ENCODE assay signal across 26 mouse cellular contexts in the genomic region with DNA sequence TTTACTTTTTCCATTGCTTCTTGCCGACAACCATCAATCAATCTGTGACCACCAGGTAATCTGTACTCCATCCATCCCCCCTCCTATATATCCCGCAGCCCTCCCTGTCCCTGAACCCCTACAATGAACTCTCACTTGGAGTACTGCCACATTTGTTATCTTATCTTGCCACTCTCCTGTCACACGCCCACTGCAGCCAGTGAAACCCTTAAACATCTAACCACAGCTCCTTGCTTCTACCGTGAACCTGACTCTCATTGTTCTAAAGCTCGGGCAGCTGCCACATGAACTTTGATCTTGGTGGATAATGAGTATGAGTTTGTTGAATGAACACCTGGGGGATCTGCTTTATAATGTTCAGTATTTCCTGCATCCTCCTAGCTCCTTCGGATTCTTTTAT.
DNase-seq lines count a peak whose midpoint lies in the region; ATAC-seq lines count a peak whose summit lies in the region.
"Had no signal": no experiment of that assay in that cellular context is flagged by ENCODE, and none has a peak within 500 bp of the region (broad histone marks: within the 10 kb centered on the region; RNA-seq: fewer than 3 reads in every experiment).

No protein-coding gene starts in this region.

- H3K4me1 ChIP-seq in intestine, embryonic 15.5 days (replicated peaks): no peaks in the 10 kb centered on the region
- H3K4me1 ChIP-seq in stomach, embryonic 16.5 days (ENCODE audit: control insufficient read depth, insufficient read depth, low read length): no peaks in the 10 kb centered on the region
- peaks cover 9% of the 10 kb centered on the region; the same call in 1 of the 2 replicates for H3K4me1 ChIP-seq in kidney, embryonic 14.5 days (ENCODE audit: control insufficient read depth, insufficient read depth, low read length)

- peak; percentile 84 for ATAC-seq in intestine, embryonic 15.5 days
- ATAC-seq in stomach, embryonic 16.5 days (ENCODE audit: insufficient read depth, low FRiP score): peak; percentile 56; the same call in 1 of the 2 replicates
- no peak for ATAC-seq in kidney, embryonic 14.5 days (ENCODE audit: low FRiP score, low TSS enrichment)
- ATAC-seq: activated CD4-positive, CD25-positive, alpha-beta regulatory T cell, adult 4 months; CD4-positive, CD25-positive, alpha-beta regulatory T cell, adult 4 months; forebrain, embryonic 14.5 days; hindbrain, embryonic 16.5 days; Patski had no signal

- no peaks in the 10 kb centered on the region for H3K9me3 ChIP-seq in intestine, embryonic 15.5 days
- no peaks in the 10 kb centered on the region for H3K9me3 ChIP-seq in stomach, embryonic 16.5 days (replicated peaks; ENCODE audit: control insufficient read depth, low read length)
- H3K9me3 ChIP-seq in kidney, embryonic 14.5 days (ENCODE audit: control insufficient read depth, low read length): no peaks in the 10 kb centered on the region
- H3K9me3 ChIP-seq: embryonic facial prominence, embryonic 15.5 days; forebrain, embryonic 10.5 days; heart, embryonic 13.5 days had no signal

- no peaks in the 10 kb centered on the region for H3K36me3 ChIP-seq in intestine, embryonic 15.5 days
- no peaks in the 10 kb centered on the region for H3K36me3 ChIP-seq in stomach, embryonic 16.5 days (ENCODE audit: control insufficient read depth, insufficient read depth, low read length)
- no peaks in the 10 kb centered on the region for H3K36me3 ChIP-seq in kidney, embryonic 14.5 days (ENCODE audit: control insufficient read depth, insufficient read depth, low read length)
- H3K36me3 ChIP-seq: embryonic facial prominence, embryonic 15.5 days; forebrain, embryonic 10.5 days; G1E; heart, embryonic 13.5 days had no signal

- DNase-seq in thymus, postnatal 14 days: peak; percentile 53
- no peak for DNase-seq in adrenal gland, adult (ENCODE audit: inconsistent age in 2 of 2, low spot score in 1 of 2)
- no peak for DNase-seq in ovary, postnatal 36 days (ENCODE audit: low spot score)
- no peak for DNase-seq in adipocyte (ENCODE audit: low spot score)
- DNase-seq: adrenal gland, adult 8-10 months; B cell, adult 2 months; cerebellum, adult 11 months; cerebellum, adult 8-10 months; cerebellum, postnatal 14 days; embryo, embryonic 11 days; gastrocnemius, postnatal 36 days; heart, adult 11 months; heart, postnatal 36 days had no signal

- H3K4me3 ChIP-seq in intestine, embryonic 15.5 days (replicated peaks): no peak overlapping the region
- no peak overlapping the region for H3K4me3 ChIP-seq in stomach, embryonic 16.5 days (replicated peaks; ENCODE audit: low read length)
- H3K4me3 ChIP-seq in kidney, embryonic 14.5 days (ENCODE audit: low read length): no peak overlapping the region
- H3K4me3 ChIP-seq: embryonic facial prominence, embryonic 15.5 days; erythroblast, embryonic 14.5 days; forebrain, embryonic 10.5 days; heart, embryonic 13.5 days had no signal

- H3K4me2 ChIP-seq in intestine, embryonic 15.5 days (replicated peaks): no peak overlapping the region
- H3K4me2 ChIP-seq in stomach, embryonic 16.5 days (ENCODE audit: low read depth, low read length): no peak overlapping the region
- H3K4me2 ChIP-seq in kidney, embryonic 14.5 days (replicated peaks; ENCODE audit: low read depth, low read length): no peak overlapping the region
- H3K4me2 ChIP-seq: embryonic facial prominence, embryonic 15.5 days; heart, embryonic 13.5 days had no signal

- H3K9ac ChIP-seq in intestine, embryonic 15.5 days: no peak overlapping the region
- no peak overlapping the region for H3K9ac ChIP-seq in stomach, embryonic 16.5 days (ENCODE audit: low read length)
- H3K9ac ChIP-seq in kidney, embryonic 14.5 days (ENCODE audit: low read depth, low read length): no peak overlapping the region
- H3K9ac ChIP-seq: embryonic facial prominence, embryonic 15.5 days; heart, embryonic 13.5 days had no signal

- 47% methylated on average over 6 of the region's 6 CpGs for WGBS in intestine, embryonic 15.5 days
- WGBS in stomach, embryonic 16.5 days: 30% methylated on average over 6 of the region's 6 CpGs
- WGBS in kidney, embryonic 14.5 days: 61% methylated on average over 6 of the region's 6 CpGs

- H3K27me3 ChIP-seq in intestine, embryonic 15.5 days (replicated peaks): no peaks in the 10 kb centered on the region
- H3K27me3 ChIP-seq in stomach, embryonic 16.5 days (ENCODE audit: control insufficient read depth, insufficient read depth, low read length): no peaks in the 10 kb centered on the region
- no peaks in the 10 kb centered on the region for H3K27me3 ChIP-seq in kidney, embryonic 14.5 days (ENCODE audit: control insufficient read depth, insufficient read depth, low read length)
- H3K27me3 ChIP-seq: embryonic facial prominence, embryonic 15.5 days; heart, embryonic 13.5 days had no signal

- no peak overlapping the region for H3K27ac ChIP-seq in intestine, embryonic 15.5 days
- H3K27ac ChIP-seq in stomach, embryonic 16.5 days (ENCODE audit: low read length): no peak overlapping the region
- H3K27ac ChIP-seq in kidney, embryonic 14.5 days (ENCODE audit: low read depth, low read length): no peak overlapping the region
- H3K27ac ChIP-seq: embryonic facial prominence, embryonic 15.5 days; forebrain, embryonic 10.5 days; heart, embryonic 13.5 days had no signal
